Mouse (Mus musculus): ENCODE results near the gene Rhobtb3.

DNA sequence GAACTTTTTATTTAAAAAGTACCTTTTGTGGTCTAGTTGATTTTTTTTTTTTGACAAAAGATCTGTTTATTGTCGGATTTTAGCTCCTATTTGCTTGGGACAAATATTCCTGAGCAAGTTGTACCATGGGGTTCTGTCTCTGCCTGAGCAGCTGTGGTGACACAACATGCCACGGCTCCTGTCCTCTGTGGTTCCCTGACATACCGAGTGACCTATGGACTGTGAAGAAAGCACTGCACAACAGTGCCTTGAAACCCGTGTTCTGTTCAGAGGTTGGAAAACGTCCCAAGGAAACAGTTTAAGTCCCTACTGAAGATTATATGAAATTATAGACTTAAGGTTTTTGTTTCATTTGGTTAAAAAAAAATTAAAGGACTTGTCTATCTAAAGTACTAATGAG, 36.6 kb downstream of the Rhobtb3 start:
- TF ChIP-seq CTCF (IDR thresholded peaks at IDR 0.05; ENCODE audit: borderline replicate concordance, control insufficient read depth, extremely low read depth, insufficient read depth, low read length, poor library complexity) (no peak), POLR2A (IDR thresholded peaks at IDR 0.05; ENCODE audit: control insufficient read depth, extremely low read depth, insufficient read depth, low read length, poor library complexity) (no peak)

All from thymus, adult 2 months (tissue).